Mouse (Mus musculus) limb, embryonic 15.5 days (tissue): ENCODE data around the gene Gpr26. TPM values are rescaled to one million over a fixed set of nuclear protein-coding genes. Genes with fewer than 3 reads are reported as not detected.

Experiments
- ATAC-seq: fragments of 200-750 bp; cut with Nextera tagmentation; 2 replicates; pipeline ENCODE4 v1.8.0; 2017; ENCODE audit warnings: low read depth, moderate TSS enrichment; ENCODE audit not compliant: insufficient number of reproducible peaks, low FRiP score, low TSS enrichment
- H3K27ac ChIP-seq: fragments of 300-500 bp; sonication (generic); 2 replicates; pipeline ENCODE4 v1.5.1; 2015; ENCODE audit warnings: moderate library complexity, mild to moderate bottlenecking, inconsistent platforms
- H3K27me3 ChIP-seq: fragments of 300-500 bp; sonication (generic); 2 replicates; pipeline ENCODE4 v1.6.1; 2015; ENCODE audit warnings: inconsistent platforms
- H3K36me3 ChIP-seq: fragments of 300-500 bp; sonication (generic); 2 replicates; pipeline ENCODE4 v1.6.1; 2015; ENCODE audit warnings: inconsistent platforms
- H3K4me1 ChIP-seq: fragments of 300-500 bp; sonication (generic); 2 replicates; pipeline ENCODE4 v1.6.1; 2015; ENCODE audit warnings: inconsistent platforms
- H3K4me2 ChIP-seq: fragments of 300-500 bp; sonication (generic); 2 replicates; pipeline ENCODE4 v1.6.1; 2015; ENCODE audit warnings: mild to moderate bottlenecking, inconsistent platforms
- H3K4me3 ChIP-seq: fragments of 300-500 bp; sonication (generic); 2 replicates; pipeline ENCODE4 v1.5.1; 2015; ENCODE audit warnings: mild to moderate bottlenecking, inconsistent platforms
- H3K9ac ChIP-seq: fragments of 300-500 bp; sonication (generic); 2 replicates; pipeline ENCODE4 v1.6.1; 2015; ENCODE audit warnings: inconsistent platforms
- H3K9me3 ChIP-seq: fragments of 300-500 bp; sonication (generic); 2 replicates; pipeline ENCODE4 v1.6.1; 2016; ENCODE audit warnings: inconsistent platforms
- WGBS: fragments of 180-500 bp; shearing (Covaris S2); methylation state at CpG from one replicate; pipeline ENCODE4 v1.1.7; 2015; 5-methylcytosine and 5-hydroxymethylcytosine counted together
- polyA plus RNA-seq: library from polyadenylated mRNA; unstranded; fragments of >200 nt; fragmentation: Nextera tagmentation; extraction: Ambion mirVana; gene quantifications from 2 replicates; pipeline ENCODE4 v1.2.1, GENCODE M21; 2015

Gene Gpr26
- polyA plus RNA-seq, 1 experiment from 2014 or later: not detected

- no peaks in the 10 kb centered on the region for H3K9me3 ChIP-seq
Observed at GRCm38 (mm10) chr7:131978609-131979008, 12.3 kb downstream of the Gpr26 start.

GRCm38 (mm10) chr7:131989056-131989455 is 22.8 kb downstream of the Gpr26 start:
- Histone ChIP-seq H3K27me3 (no peaks in the 10 kb centered on the region), H3K9me3 (no peaks in the 10 kb centered on the region), H3K4me3 (no peak overlapping the region), H3K36me3 (no peaks in the 10 kb centered on the region), H3K4me2 (no peak overlapping the region), H3K9ac (no peak overlapping the region), H3K27ac (no peak overlapping the region), H3K4me1 (no peaks in the 10 kb centered on the region)
- ATAC-seq: no peak
- 14% methylated on average over 6 of the region's 6 CpGs for WGBS

More at GRCm38 (mm10) chr7:131978609-131979008, 12.3 kb downstream of the Gpr26 start:
- no peak overlapping the region for H3K27ac ChIP-seq
- H3K4me2 ChIP-seq: no peak overlapping the region
- H3K4me1 ChIP-seq: no peaks in the 10 kb centered on the region
- 51% methylated on average over 11 of the region's 11 CpGs for WGBS
- ATAC-seq: no peak
- H3K9ac ChIP-seq: no peak overlapping the region
- no peaks in the 10 kb centered on the region for H3K36me3 ChIP-seq
- peaks cover 13% of the 10 kb centered on the region for H3K27me3 ChIP-seq
- H3K4me3 ChIP-seq: no peak overlapping the region

GRCm38 (mm10) chr7:131992226-131992625 is 26.0 kb downstream of the Gpr26 start:
- H3K4me1 ChIP-seq: no peaks in the 10 kb centered on the region
- H3K36me3 ChIP-seq: no peaks in the 10 kb centered on the region
- no peak overlapping the region for H3K9ac ChIP-seq
- H3K4me2 ChIP-seq: no peak overlapping the region
- ATAC-seq: no peak
- H3K4me3 ChIP-seq: no peak overlapping the region
- 48% methylated on average over 1 of the region's 1 CpGs for WGBS
- H3K9me3 ChIP-seq: no peaks in the 10 kb centered on the region
- H3K27me3 ChIP-seq: no peaks in the 10 kb centered on the region
- H3K27ac ChIP-seq: no peak overlapping the region

GRCm38 (mm10) chr7:131992873-131993272 is 26.6 kb downstream of the Gpr26 start:
- no peaks in the 10 kb centered on the region for H3K9me3 ChIP-seq
- no peaks in the 10 kb centered on the region for H3K36me3 ChIP-seq
- no peak overlapping the region for H3K27ac ChIP-seq
- no peak overlapping the region for H3K9ac ChIP-seq
- no peaks in the 10 kb centered on the region for H3K27me3 ChIP-seq
- no peak overlapping the region for H3K4me3 ChIP-seq
- no peak for ATAC-seq
- no peak overlapping the region for H3K4me2 ChIP-seq
- H3K4me1 ChIP-seq: no peaks in the 10 kb centered on the region
- 68% methylated on average over 3 of the region's 3 CpGs for WGBS

- no peak overlapping the region for H3K9ac ChIP-seq
- H3K4me1 ChIP-seq: no peaks in the 10 kb centered on the region; the same call in 1 of the 2 replicates
- H3K4me3 ChIP-seq: no peak overlapping the region
- H3K36me3 ChIP-seq: no peaks in the 10 kb centered on the region
- H3K4me2 ChIP-seq: no peak overlapping the region
- no peak for ATAC-seq
- WGBS: 45% methylated on average over 14 of the region's 14 CpGs
- H3K9me3 ChIP-seq: no peaks in the 10 kb centered on the region
- no peak overlapping the region for H3K27ac ChIP-seq
- no peaks in the 10 kb centered on the region for H3K27me3 ChIP-seq
Observed at GRCm38 (mm10) chr7:132005996-132006696, 39.9 kb downstream of the Gpr26 start.

GRCm38 (mm10) chr7:132009002-132009401 is 42.7 kb downstream of the Gpr26 start:
- Histone ChIP-seq H3K27me3 (no peaks in the 10 kb centered on the region), H3K36me3 (no peaks in the 10 kb centered on the region), H3K9ac (no peak overlapping the region), H3K4me3 (no peak overlapping the region), H3K9me3 (no peaks in the 10 kb centered on the region), H3K27ac (no peak overlapping the region), H3K4me1 (no peaks in the 10 kb centered on the region; the same call in 1 of the 2 replicates), H3K4me2 (no peak overlapping the region)
- no peak for ATAC-seq
- WGBS: 49% methylated on average over 7 of the region's 7 CpGs

GRCm38 (mm10) chr7:132012969-132013679 is 46.9 kb downstream of the Gpr26 start:
- ATAC-seq: no peak
- Histone ChIP-seq H3K36me3 (no peaks in the 10 kb centered on the region), H3K4me3 (no peak overlapping the region), H3K9ac (no peak overlapping the region), H3K4me1 (no peaks in the 10 kb centered on the region; the same call in 1 of the 2 replicates), H3K27ac (no peak overlapping the region), H3K4me2 (no peak overlapping the region), H3K27me3 (no peaks in the 10 kb centered on the region), H3K9me3 (no peaks in the 10 kb centered on the region)
- 25% methylated on average over 1 of the region's 1 CpGs for WGBS

GRCm38 (mm10) chr7:132013970-132014369 is 47.7 kb downstream of the Gpr26 start:
- Histone ChIP-seq H3K4me2 (no peak overlapping the region), H3K9me3 (no peaks in the 10 kb centered on the region), H3K27ac (no peak overlapping the region), H3K4me3 (no peak overlapping the region), H3K4me1 (no peaks in the 10 kb centered on the region; the same call in 1 of the 2 replicates), H3K36me3 (no peaks in the 10 kb centered on the region), H3K27me3 (no peaks in the 10 kb centered on the region), H3K9ac (no peak overlapping the region)
- ATAC-seq: no peak
- 79% methylated on average over 5 of the region's 5 CpGs for WGBS

- WGBS: 5% methylated on average over 3 of the region's 3 CpGs
- Histone ChIP-seq H3K4me2 (no peak overlapping the region), H3K4me1 (no peaks in the 10 kb centered on the region), H3K9ac (no peak overlapping the region), H3K36me3 (no peaks in the 10 kb centered on the region), H3K27ac (no peak overlapping the region), H3K4me3 (no peak overlapping the region), H3K9me3 (no peaks in the 10 kb centered on the region), H3K27me3 (no peaks in the 10 kb centered on the region)
- no peak for ATAC-seq
Observed at GRCm38 (mm10) chr7:132015193-132015592, 48.9 kb downstream of the Gpr26 start.

GRCm38 (mm10) chr7:132015933-132016332 is 49.7 kb downstream of the Gpr26 start:
- Histone ChIP-seq H3K9me3 (no peaks in the 10 kb centered on the region), H3K4me3 (no peak overlapping the region), H3K27ac (no peak overlapping the region), H3K9ac (no peak overlapping the region), H3K4me2 (no peak overlapping the region), H3K4me1 (no peaks in the 10 kb centered on the region), H3K27me3 (no peaks in the 10 kb centered on the region), H3K36me3 (no peaks in the 10 kb centered on the region)
- no peak for ATAC-seq
- WGBS: 58% methylated on average over 3 of the region's 3 CpGs

GRCm38 (mm10) chr7:132025591-132025990 is 59.3 kb downstream of the Gpr26 start:
- WGBS: 64% methylated on average over 6 of the region's 6 CpGs

GRCm38 (mm10) chr7:132026671-132027070 is 60.4 kb downstream of the Gpr26 start:
- no peak overlapping the region for H3K9ac ChIP-seq
- WGBS: 57% methylated on average over 6 of the region's 6 CpGs
- no peak for ATAC-seq

More at GRCm38 (mm10) chr7:132025591-132025990, 59.3 kb downstream of the Gpr26 start:
- Histone ChIP-seq H3K27me3 (no peaks in the 10 kb centered on the region), H3K36me3 (no peaks in the 10 kb centered on the region), H3K27ac (no peak overlapping the region), H3K4me3 (no peak overlapping the region), H3K4me1 (peaks cover 6% of the 10 kb centered on the region; the same call in 1 of the 2 replicates), H3K9ac (no peak overlapping the region), H3K4me2 (no peak overlapping the region), H3K9me3 (no peaks in the 10 kb centered on the region)
- ATAC-seq: no peak

More at GRCm38 (mm10) chr7:132026671-132027070, 60.4 kb downstream of the Gpr26 start:
- H3K36me3 ChIP-seq: no peaks in the 10 kb centered on the region
- no peak overlapping the region for H3K27ac ChIP-seq
- no peaks in the 10 kb centered on the region for H3K27me3 ChIP-seq
- H3K4me3 ChIP-seq: no peak overlapping the region
- no peaks in the 10 kb centered on the region for H3K9me3 ChIP-seq
- H3K4me2 ChIP-seq: no peak overlapping the region
- H3K4me1 ChIP-seq: peaks cover 8% of the 10 kb centered on the region; the same call in 1 of the 2 replicates
